Mouse (Mus musculus) MEL (cell line): ENCODE data around the gene Bmp2k.

Experiments used
- CHD2 ChIP-seq: IDR thresholded peaks from 2 replicates; pipeline ENCODE4 v1.6.1; 2011; ENCODE audit warnings: low read length, improper control_type of control experiment
- CTCF ChIP-seq, 3 experiments: IDR thresholded peaks in 2 of 3; conservative IDR thresholded peaks in 1 of 3; 2 replicates each; pipeline ENCODE4 v1.5.1; 2011 to 2012; ENCODE audit warnings: low read length in 3 of 3, low read depth in 2 of 3, mild to moderate bottlenecking in 2 of 3, improper control_type of control experiment in 1 of 3, inconsistent platforms in 1 of 3, mixed read lengths in 1 of 3, moderate library complexity in 1 of 3; ENCODE audit not compliant: control insufficient read depth in 1 of 3, insufficient read depth in 1 of 3, poor library complexity in 1 of 3, severe bottlenecking in 1 of 3
- E2F4 ChIP-seq: IDR thresholded peaks from 2 replicates; pipeline ENCODE4 v1.6.1; 2011; ENCODE audit warnings: low read depth, low read length, improper control_type of control experiment, borderline replicate concordance
- ELF1 ChIP-seq: IDR thresholded peaks from 2 replicates; pipeline ENCODE4 v1.6.1; 2014; ENCODE audit warnings: low read depth, mild to moderate bottlenecking, inconsistent platforms, low read length, improper control_type of control experiment, moderate library complexity
- EP300 ChIP-seq, 2 experiments: IDR thresholded peaks; 2 replicates each; pipeline ENCODE4 v1.6.1; 2011; ENCODE audit warnings: improper control_type of control experiment in 2 of 2, low read length in 2 of 2, low read depth in 1 of 2, mild to moderate bottlenecking in 1 of 2
- GABPA ChIP-seq: IDR thresholded peaks from 2 replicates; pipeline ENCODE4 v1.6.1; 2012; ENCODE audit warnings: low read depth, mild to moderate bottlenecking, inconsistent platforms, low read length, improper control_type of control experiment, moderate library complexity
- GATA1 ChIP-seq: IDR thresholded peaks from 2 replicates; pipeline ENCODE4 v1.6.1; 2011; ENCODE audit warnings: low read depth, low read length, improper control_type of control experiment
- HCFC1 ChIP-seq: IDR thresholded peaks from 2 replicates; pipeline ENCODE4 v1.6.1; 2012; ENCODE audit warnings: low read depth, mild to moderate bottlenecking, inconsistent platforms, low read length, improper control_type of control experiment, moderate library complexity
- KAT2A ChIP-seq: conservative IDR thresholded peaks from 2 replicates; pipeline ENCODE4 v1.6.1; 2012; ENCODE audit warnings: low read depth, low read length, improper control_type of control experiment, inconsistent platforms
- MAX ChIP-seq: IDR thresholded peaks from 2 replicates; pipeline ENCODE4 v1.6.1; 2011; ENCODE audit warnings: low read length, improper control_type of control experiment
- MAZ ChIP-seq: IDR thresholded peaks from 2 replicates; pipeline ENCODE4 v1.6.1; 2012; ENCODE audit warnings: low read depth, mild to moderate bottlenecking, inconsistent platforms, low read length, improper control_type of control experiment
- POLR2A ChIP-seq, 2 experiments: IDR thresholded peaks; 2 replicates each; pipeline ENCODE4 v1.6.1; 2011 to 2012; ENCODE audit warnings: low read length in 2 of 2, mild to moderate bottlenecking in 2 of 2, control low read depth in 1 of 2, improper control_type of control experiment in 1 of 2, low read depth in 1 of 2, moderate library complexity in 1 of 2; ENCODE audit not compliant: control insufficient read depth in 1 of 2, insufficient read depth in 1 of 2, poor library complexity in 1 of 2
- TAL1 ChIP-seq: IDR thresholded peaks from 2 replicates; pipeline ENCODE4 v1.6.1; 2012; ENCODE audit warnings: mild to moderate bottlenecking, inconsistent platforms, low read length, moderate library complexity, mixed read lengths
- USF1 ChIP-seq: IDR thresholded peaks from 2 replicates; pipeline ENCODE4 v1.6.1; 2014; ENCODE audit warnings: low read depth, mild to moderate bottlenecking, inconsistent platforms, low read length, improper control_type of control experiment, moderate library complexity

- no peak for TF ChIP-seq GABPA
- TF ChIP-seq GATA1, result 0 out of 2 replicates have a peak, but pooled peaks have one; percentile 36
- no peak for TF ChIP-seq POLR2A (IDR thresholded peaks at IDR 0.05; ENCODE audit: control insufficient read depth in 1 of 2, insufficient read depth in 1 of 2, low read depth in 1 of 2, low read length in 2 of 2, poor library complexity in 1 of 2)
- no peak for TF ChIP-seq CHD2
- TF ChIP-seq CTCF (IDR thresholded peaks at IDR 0.05 in 2 of 3, conservative IDR thresholded peaks at IDR 0.05 in 1 of 3; ENCODE audit: control insufficient read depth in 1 of 3, insufficient read depth in 1 of 3, low read depth in 2 of 3, low read length in 3 of 3, poor library complexity in 1 of 3, severe bottlenecking in 1 of 3), result peak; percentile 20 to 89 (median 53); a peak in 4 of 6 replicates
- no peak for TF ChIP-seq E2F4
- no peak for TF ChIP-seq EP300 (IDR thresholded peaks at IDR 0.05; ENCODE audit: low read depth in 1 of 2, low read length in 2 of 2)
- no peak for TF ChIP-seq MAZ
- no peak for TF ChIP-seq MAX
- no peak for TF ChIP-seq HCFC1
- TF ChIP-seq ELF1, result no peak
- TF ChIP-seq TAL1, result no peak
- TF ChIP-seq KAT2A, result no peak
- no peak; the same call in 1 of the 2 replicates for TF ChIP-seq USF1
Observed at GRCm38 (mm10) chr5:97055511-97056068, 58.1 kb downstream of the Bmp2k start.
